Mouse (Mus musculus) embryonic facial prominence, embryonic 14.5 days (tissue): ENCODE results near the gene Hist2h3b. TPM values are rescaled to one million over a fixed set of nuclear protein-coding genes. Genes with fewer than 3 reads are reported as not detected.
"Not testable (repeated sequence)": the region's sequence is repeated elsewhere in the genome, so short reads cannot be mapped to it uniquely, and the experiment has no call there.

Experiments used
- ATAC-seq: fragments of 200-750 bp; cut with Nextera tagmentation; 2 replicates; pipeline ENCODE4 v1.8.0; 2017; ENCODE audit warnings: low read depth, moderate number of reproducible peaks, moderate TSS enrichment
- DNase-seq: peaks from one replicate; pipeline ENCODE4 v3.0.0-alpha.2; 2015; ENCODE audit warnings: low spot score
- H3K27ac ChIP-seq: fragments of 300-500 bp; sonication (generic); replicated peaks from 2 replicates; pipeline ENCODE4 v1.5.1; 2014; ENCODE audit warnings: low read depth, mild to moderate bottlenecking, low read length, moderate library complexity
- H3K27me3 ChIP-seq: fragments of 300-500 bp; sonication (generic); replicated peaks from 2 replicates; pipeline ENCODE4 v1.6.1; 2014; ENCODE audit warnings: low read length; ENCODE audit not compliant: control insufficient read depth, insufficient read depth
- H3K36me3 ChIP-seq: fragments of 300-500 bp; sonication (generic); 2 replicates; pipeline ENCODE4 v1.6.1; 2014; ENCODE audit warnings: low read length, mixed read lengths; ENCODE audit not compliant: control insufficient read depth, insufficient read depth
- H3K4me1 ChIP-seq: fragments of 300-500 bp; sonication (generic); 2 replicates; pipeline ENCODE4 v1.6.1; 2014; ENCODE audit warnings: antibody characterized with exemption, low read length; ENCODE audit not compliant: control insufficient read depth, insufficient read depth
- H3K4me2 ChIP-seq: fragments of 300-500 bp; sonication (generic); 2 replicates; pipeline ENCODE4 v1.6.1; 2014; ENCODE audit warnings: low read depth, mild to moderate bottlenecking, low read length, moderate library complexity, mixed read lengths
- H3K4me3 ChIP-seq: fragments of 300-500 bp; sonication (generic); 2 replicates; pipeline ENCODE4 v1.5.1; 2014; ENCODE audit warnings: low read depth, mild to moderate bottlenecking, low read length
- H3K9ac ChIP-seq: fragments of 300-500 bp; sonication (generic); 2 replicates; pipeline ENCODE4 v1.6.1; 2014; ENCODE audit warnings: low read depth, mild to moderate bottlenecking, low read length, moderate library complexity, mixed read lengths
- H3K9me3 ChIP-seq: fragments of 300-500 bp; sonication (generic); 2 replicates; pipeline ENCODE4 v1.6.1; 2016; ENCODE audit warnings: low read length; ENCODE audit not compliant: control insufficient read depth
- WGBS: fragments of 180-500 bp; shearing (Covaris S2); extraction: QIAGEN DNeasy Blood & Tissue Kit; methylation state at CpG from one replicate; pipeline ENCODE4 v1.1.7; 2014; 5-methylcytosine and 5-hydroxymethylcytosine counted together
- polyA plus RNA-seq: library from polyadenylated mRNA; unstranded; fragments of >200 nt; fragmentation: Nextera tagmentation; extraction: Ambion mirVana; gene quantifications from 2 replicates; pipeline ENCODE4 v1.2.1, GENCODE M21; 2014

Gene Hist2h3b
- polyA plus RNA-seq, 1 experiment from 2014 or later: 44.3 TPM

DNA sequence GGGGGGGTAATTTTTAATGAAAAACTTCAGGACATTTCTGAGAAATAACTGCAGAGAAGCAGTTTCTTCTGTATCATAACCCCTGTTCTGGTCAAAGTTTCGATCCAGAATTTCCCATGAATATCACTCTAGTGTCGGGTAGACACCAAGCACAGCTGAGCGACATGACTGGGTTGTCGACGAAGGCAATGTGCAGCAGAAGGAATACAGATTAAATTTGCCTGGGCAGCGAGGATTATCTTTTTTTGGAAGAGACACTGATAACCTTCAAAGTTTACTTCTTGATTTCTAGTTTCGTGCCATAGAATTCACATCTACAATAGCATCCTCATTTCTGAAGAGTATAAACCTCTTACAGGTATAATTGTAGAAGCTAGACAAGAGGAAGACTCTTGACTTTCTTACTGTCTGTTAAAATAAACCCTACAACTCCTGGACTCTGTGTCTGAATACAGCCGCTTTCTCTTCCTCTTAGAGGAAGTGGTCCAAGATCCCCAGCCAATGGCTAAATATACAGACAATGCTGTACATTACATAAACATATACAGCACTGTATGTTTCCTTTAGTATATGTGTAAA is 2.2 kb upstream of the Hist2h3b start:
- Histone ChIP-seq H3K4me3 (no peak overlapping the region), H3K9me3 (no peaks in the 10 kb centered on the region), H3K4me2 (no peak overlapping the region), H3K4me1 (peaks cover 18% of the 10 kb centered on the region), H3K27ac (no peak overlapping the region), H3K27me3 (no peaks in the 10 kb centered on the region), H3K9ac (no peak overlapping the region), H3K36me3 (no peaks in the 10 kb centered on the region)
- ATAC-seq (no peak), DNase-seq (no peak)
- 85% methylated on average over 8 of the region's 8 CpGs for WGBS

DNA sequence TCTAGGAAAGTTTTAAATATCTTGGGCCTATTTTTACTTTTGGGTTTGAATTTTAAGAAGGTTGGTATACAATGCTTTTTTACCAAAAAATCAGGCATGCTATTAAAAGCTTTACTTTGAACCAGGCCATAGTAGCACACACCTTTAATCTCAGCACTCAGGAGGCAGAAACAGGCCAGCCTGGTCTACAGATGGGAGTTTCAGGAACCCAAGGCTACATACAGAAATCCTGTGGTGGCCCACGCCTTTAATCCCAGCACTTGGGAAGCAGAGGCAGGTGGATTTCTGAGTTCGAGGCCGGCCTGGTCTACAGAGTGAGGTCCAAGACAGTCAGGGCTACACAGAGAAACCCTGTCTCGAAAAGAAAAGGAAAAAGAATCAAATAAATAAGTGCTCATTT is 913 bp upstream of the Hist2h3b start:
- WGBS: 77% methylated on average over 4 of the region's 4 CpGs
- H3K9me3 ChIP-seq: no peaks in the 10 kb centered on the region
- ATAC-seq (no peak), DNase-seq (no peak)
- H3K36me3 ChIP-seq: no peaks in the 10 kb centered on the region
- peaks cover 15% of the 10 kb centered on the region for H3K4me1 ChIP-seq
- H3K27ac ChIP-seq: peak overlapping the region; percentile 94
- H3K4me3 ChIP-seq: no peak overlapping the region; the same call in 1 of the 2 replicates
- no peaks in the 10 kb centered on the region for H3K27me3 ChIP-seq
- no peak overlapping the region for H3K9ac ChIP-seq
- peak overlapping the region; percentile 55 for H3K4me2 ChIP-seq

DNA sequence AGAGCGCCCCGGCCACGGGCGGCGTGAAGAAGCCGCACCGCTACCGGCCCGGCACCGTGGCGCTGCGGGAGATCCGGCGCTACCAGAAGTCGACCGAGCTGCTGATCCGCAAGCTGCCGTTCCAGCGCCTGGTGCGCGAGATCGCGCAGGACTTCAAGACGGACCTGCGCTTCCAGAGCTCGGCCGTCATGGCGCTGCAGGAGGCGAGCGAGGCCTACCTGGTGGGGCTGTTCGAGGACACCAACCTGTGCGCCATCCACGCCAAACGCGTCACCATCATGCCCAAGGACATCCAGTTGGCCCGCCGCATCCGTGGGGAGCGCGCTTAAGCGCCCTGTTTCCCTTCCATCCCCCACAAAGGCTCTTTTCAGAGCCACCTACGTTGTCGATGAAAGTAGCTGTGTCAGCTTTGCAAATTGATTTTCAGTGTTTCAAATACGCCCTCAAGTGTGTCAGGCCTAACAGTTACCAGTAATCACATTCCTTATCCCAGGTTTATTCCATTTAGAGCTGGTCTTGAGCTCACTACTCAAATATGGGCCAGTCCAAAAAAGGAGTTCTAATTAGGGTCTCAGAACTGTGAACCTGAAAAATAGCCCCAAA is 423 bp downstream of the Hist2h3b start:
- Histone ChIP-seq H3K9ac (peak overlapping the region; percentile 71), H3K4me3 (peak overlapping the region; percentile 50), H3K4me2 (peak overlapping the region; percentile 79), H3K4me1 (peaks cover 14% of the 10 kb centered on the region), H3K27ac (peak overlapping the region; percentile 98)
- under 1% methylated on average over 8 of the region's 44 CpGs for WGBS
- ATAC-seq: peak; percentile 5
- H3K27me3 ChIP-seq, H3K36me3 ChIP-seq, H3K9me3 ChIP-seq, DNase-seq: not testable (repeated sequence)

DNA sequence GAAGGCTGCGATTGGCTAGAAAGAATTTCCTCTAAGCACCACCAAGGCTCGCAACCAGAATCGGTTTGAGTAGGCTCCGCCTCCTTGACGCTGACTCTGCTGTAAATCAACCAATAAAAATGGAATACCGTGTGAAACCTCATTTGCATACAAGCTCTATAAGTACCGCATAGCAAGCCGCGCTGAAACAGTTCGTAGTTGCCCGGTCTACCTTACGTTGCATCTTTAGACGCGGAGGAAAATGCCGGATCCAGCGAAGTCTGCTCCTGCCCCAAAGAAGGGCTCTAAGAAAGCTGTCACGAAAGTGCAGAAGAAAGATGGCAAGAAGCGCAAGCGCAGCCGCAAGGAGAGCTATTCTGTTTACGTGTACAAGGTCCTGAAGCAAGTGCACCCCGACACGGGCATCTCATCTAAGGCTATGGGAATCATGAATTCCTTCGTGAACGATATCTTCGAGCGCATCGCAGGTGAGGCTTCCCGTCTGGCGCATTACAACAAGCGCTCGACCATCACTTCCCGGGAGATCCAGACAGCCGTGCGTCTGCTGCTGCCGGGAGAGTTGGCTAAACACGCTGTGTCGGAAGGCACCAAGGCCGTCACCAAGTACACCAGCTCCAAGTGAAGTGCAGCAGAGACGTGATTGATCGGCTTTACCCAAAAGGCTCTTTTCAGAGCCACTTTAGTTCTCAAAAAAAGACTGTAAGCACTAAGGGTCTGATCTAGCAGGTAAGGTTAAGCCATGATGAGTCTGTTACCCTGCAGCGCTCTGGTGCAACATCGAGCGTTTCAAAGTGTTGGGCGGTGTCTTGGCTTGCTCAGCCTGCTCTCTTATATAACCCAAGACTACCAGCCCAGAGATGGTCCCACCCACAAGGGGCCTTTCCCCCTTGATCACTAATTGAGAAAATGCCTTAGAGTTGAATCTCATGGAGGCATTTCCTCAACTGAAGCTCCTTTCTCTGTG is 1.3 kb downstream of the Hist2h3b start, which contains the start of gene Hist2h2bb:
Hist2h2bb (plus strand) TSS at position 242 of the 964 bp plus-strand sequence.
- WGBS: under 1% methylated on average over 45 of the region's 45 CpGs
- H3K9ac ChIP-seq: peak within 1 kb of the TSS; percentile 80
- H3K36me3 ChIP-seq: no peaks in the 10 kb centered on the region
- DNase-seq (peak; percentile 100), ATAC-seq (peak; percentile 95)
- peaks cover 5% of the 10 kb centered on the region for H3K4me1 ChIP-seq
- H3K27me3 ChIP-seq: no peaks in the 10 kb centered on the region
- peak within 1 kb of the TSS; percentile 98 for H3K27ac ChIP-seq
- peak within 1 kb of the TSS; percentile 50 for H3K4me3 ChIP-seq
- no peaks in the 10 kb centered on the region for H3K9me3 ChIP-seq
- peak within 1 kb of the TSS; percentile 79 for H3K4me2 ChIP-seq

DNA sequence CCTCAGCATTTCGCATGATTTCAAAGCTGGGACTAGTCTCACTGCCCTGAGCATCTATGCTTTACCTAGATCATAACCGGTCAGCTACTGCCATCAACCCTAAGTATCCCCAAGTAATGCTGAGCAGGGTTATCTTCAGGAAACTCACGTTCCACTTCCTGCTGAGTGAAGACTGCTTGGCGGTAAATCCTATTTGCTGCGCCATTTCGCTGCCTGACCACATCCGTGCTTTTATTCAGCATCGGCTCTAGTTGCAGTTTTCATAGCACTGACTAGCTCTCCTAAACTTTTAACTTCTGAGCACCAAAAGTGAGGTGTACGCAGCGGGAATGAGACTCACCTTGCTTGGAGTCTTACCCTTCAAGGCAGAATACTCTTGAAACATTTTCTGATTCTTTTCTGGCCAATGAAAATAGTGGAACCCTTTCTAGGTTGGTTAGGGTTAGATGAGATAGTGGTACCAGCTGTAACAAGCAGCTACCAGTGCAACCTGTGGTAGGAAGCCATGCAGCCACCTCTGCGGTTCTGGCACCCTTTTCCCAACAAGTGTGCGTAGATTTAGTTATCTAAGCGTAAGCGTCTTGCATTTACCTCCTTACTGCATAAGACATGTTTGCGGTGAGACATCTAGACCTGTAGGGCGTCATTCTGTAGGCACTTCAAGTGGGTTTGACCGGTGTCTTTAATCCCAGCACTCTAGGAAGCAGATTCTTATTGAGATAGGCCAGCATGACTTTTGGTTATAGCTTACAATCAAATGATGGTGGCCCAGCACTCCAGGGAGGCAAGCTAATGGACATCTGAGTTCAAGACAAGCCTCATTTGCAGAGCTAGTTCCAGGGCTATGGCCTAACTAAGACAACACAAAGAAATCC is 5.4 kb downstream of the Hist2h3b start:
- Histone ChIP-seq H3K27me3 (no peaks in the 10 kb centered on the region), H3K4me3 (no peak overlapping the region), H3K36me3 (no peaks in the 10 kb centered on the region), H3K4me1 (0 out of 2 replicates have a peak, but pooled peaks cover 2% of the 10 kb centered on the region), H3K9me3 (no peaks in the 10 kb centered on the region), H3K4me2 (no peak overlapping the region), H3K9ac (no peak overlapping the region), H3K27ac (no peak overlapping the region)
- ATAC-seq: no peak
- WGBS: 87% methylated on average over 17 of the region's 17 CpGs
- DNase-seq: no peak

DNA sequence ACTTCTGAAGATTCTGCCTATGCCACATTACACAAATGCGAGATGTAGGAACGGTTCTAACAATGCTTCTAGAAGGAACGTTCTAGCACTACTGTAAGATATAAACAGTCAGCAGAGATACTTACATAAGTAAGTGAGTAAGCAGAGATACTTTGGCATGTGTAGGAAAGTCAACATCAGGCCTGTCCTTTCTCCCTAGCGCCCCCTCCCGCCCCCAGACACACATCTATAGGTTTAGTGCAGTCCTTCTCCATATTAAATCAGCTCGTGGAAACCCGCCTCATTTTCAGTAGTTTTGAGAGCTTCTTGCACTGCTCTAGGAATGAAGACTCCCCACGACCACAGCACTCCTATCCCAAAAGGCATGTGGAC is 9.0 kb downstream of the Hist2h3b start:
- Histone ChIP-seq H3K9me3 (no peaks in the 10 kb centered on the region), H3K4me3 (peak overlapping the region; percentile 49), H3K27ac (peak overlapping the region; percentile 83), H3K27me3 (no peaks in the 10 kb centered on the region), H3K9ac (peak overlapping the region; percentile 66), H3K4me1 (0 out of 2 replicates have a peak, but pooled peaks cover 2% of the 10 kb centered on the region), H3K36me3 (no peaks in the 10 kb centered on the region), H3K4me2 (peak overlapping the region; percentile 76)
- DNase-seq (peak; percentile 76), ATAC-seq (peak; percentile 46)
- WGBS: 19% methylated on average over 8 of the region's 8 CpGs

DNA sequence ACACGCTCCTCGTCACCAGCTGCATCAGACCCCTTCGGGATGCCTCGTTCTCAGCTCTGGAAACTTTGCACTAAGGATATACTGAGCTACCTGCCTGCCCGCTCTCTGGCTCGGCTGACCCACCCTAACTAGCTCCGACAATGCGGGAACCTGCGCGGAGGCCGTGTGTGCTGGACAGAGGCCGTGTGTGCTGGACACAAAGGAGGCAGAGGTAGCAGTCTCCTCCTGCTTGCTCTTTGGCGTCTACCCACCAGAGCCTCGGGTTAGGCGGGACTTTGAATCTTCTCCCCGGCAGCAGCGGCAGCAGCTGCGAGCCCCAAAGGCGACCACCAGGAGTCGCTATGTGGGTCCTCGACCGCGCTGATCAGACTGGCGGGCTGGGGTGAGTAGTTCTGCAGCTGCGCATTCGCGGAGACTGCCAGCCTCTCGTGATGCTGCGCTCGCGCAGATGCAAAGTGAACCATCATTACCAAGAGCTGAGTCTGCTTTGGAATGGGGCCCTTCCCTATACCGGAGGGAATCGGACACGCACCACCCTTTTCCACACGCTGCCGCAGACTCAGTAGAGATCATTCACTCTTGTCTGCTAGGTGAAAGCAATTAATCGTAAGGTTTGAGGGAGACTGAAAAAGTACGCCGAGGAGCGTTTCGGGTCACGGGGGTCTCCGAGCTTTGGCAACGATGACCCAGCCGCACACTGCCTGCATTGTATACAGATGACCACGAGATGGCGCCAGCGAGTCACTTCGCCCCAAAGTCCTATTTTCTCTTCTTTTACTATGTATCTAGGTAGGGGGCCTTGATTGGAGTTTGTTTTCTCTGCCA is 9.6 kb downstream of the Hist2h3b start:
- Histone ChIP-seq H3K9me3 (no peaks in the 10 kb centered on the region), H3K36me3 (no peaks in the 10 kb centered on the region), H3K27ac (peak overlapping the region; percentile 83), H3K4me1 (0 out of 2 replicates have a peak, but pooled peaks cover 2% of the 10 kb centered on the region), H3K4me2 (peak overlapping the region; percentile 76), H3K4me3 (peak overlapping the region; percentile 49), H3K9ac (peak overlapping the region; percentile 66), H3K27me3 (no peaks in the 10 kb centered on the region)
- DNase-seq (peak; percentile 97), ATAC-seq (peak; percentile 98)
- WGBS: under 1% methylated on average over 49 of the region's 49 CpGs
